Mouse (Mus musculus): ENCODE data around the gene Sytl1. TPM values are rescaled to one million over a fixed set of nuclear protein-coding genes. Genes with fewer than 3 reads are reported as not detected.

Sytl1 gene
- polyA plus RNA-seq, 1 experiment from 2014 or later = 0.80 TPM

DNA sequence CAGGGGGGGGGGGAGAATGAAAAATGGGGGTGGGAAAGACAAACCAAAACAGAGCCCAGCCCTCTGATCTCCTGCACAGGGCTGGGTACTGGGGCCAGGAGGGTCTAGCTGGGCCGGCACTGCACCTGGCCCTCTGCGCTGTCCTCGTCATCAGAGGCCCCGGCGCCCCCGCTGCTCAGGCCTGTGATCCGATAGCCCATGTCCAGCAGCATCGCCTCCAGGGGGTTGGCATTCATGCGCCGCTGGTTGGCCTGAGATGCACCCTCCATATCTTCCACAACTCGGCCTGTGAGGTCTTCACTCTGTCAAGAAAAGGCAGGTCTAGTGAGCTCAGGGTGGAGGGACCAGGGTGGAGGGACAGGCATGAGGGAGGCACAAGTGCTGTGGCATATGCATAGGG is 31.2 kb upstream of the Sytl1 start:
- Histone ChIP-seq H3K4me3 (replicated peaks) (no peak overlapping the region), H3K4me2 (no peak overlapping the region), H3K4me1 (peaks cover 39% of the 10 kb centered on the region), H3K27me3 (0 out of 2 replicates have a peak, but pooled peaks cover 3% of the 10 kb centered on the region), H3K27ac (peak overlapping the region; percentile 76; the same call in 1 of the 2 replicates), H3K9ac (no peak overlapping the region; the same call in 1 of the 2 replicates), H3K36me3 (replicated peaks) (peaks cover 33% of the 10 kb centered on the region), H3K9me3 (no peaks in the 10 kb centered on the region)
- WGBS = 28% methylated on average over 11 of the region's 11 CpGs
- no peak for ATAC-seq (ENCODE audit: low FRiP score)

DNA sequence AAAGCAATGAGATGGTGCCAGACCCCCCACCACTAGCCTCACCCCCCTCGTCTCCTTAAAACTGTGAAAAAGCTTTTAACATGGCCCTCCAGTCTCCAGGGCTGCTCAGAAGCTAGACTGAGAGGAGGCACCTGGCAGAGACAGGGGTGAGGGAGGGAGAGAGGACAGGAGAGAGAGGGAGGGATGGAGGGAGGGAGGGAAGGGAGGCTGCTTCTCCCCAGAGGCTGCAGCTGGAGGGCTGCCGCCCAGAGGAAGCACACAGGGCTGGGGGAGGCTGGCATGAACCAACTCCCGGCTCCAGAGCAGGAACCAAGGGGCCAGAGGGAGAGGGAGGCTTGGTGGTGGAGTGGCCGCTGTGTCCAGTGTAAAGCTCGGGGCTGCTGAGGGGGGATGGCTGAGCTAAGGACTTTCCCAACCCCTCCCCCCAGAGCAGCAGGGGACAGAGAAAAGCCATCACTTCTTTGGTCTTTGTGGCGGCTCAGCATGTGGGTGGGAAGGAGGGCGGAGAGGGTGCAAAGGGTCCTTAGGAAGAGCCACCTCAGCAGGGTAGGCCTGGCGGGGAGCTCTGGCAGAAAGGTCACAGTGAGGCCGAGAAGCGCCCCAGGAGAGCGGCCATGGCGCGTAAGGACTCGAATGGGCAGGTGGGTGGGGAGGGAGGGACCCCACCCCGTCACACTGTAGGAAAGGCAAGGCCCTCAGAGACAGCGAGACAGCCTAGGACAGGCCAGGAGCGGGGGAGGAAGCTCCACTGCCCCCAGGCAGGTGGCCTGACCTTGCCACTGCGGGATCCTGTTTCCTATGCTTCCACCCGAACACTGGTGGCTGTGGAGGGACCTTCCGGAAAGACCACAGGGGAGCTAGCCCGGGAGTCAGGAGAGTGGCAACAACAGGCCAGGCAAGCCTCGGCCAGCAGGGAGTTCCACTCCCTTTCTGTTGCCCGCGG is 30.3 kb upstream of the Sytl1 start:
- peak overlapping the region; percentile 11; the same call in 1 of the 2 replicates for H3K4me2 ChIP-seq
- peaks cover 32% of the 10 kb centered on the region for H3K4me1 ChIP-seq
- peak overlapping the region; percentile 76 for H3K27ac ChIP-seq
- 7% methylated on average over 24 of the region's 24 CpGs for WGBS
- H3K9me3 ChIP-seq = no peaks in the 10 kb centered on the region
- peak; percentile 74 for ATAC-seq (ENCODE audit: low FRiP score)
- H3K27me3 ChIP-seq = 0 out of 2 replicates have a peak, but pooled peaks cover 3% of the 10 kb centered on the region
- H3K4me3 ChIP-seq (replicated peaks) = no peak overlapping the region
- H3K36me3 ChIP-seq (replicated peaks) = peaks cover 33% of the 10 kb centered on the region
- H3K9ac ChIP-seq = peak overlapping the region; percentile 40; the same call in 1 of the 2 replicates

- Histone ChIP-seq H3K4me3 (replicated peaks) (no peak overlapping the region), H3K9me3 (no peaks in the 10 kb centered on the region), H3K27me3 (0 out of 2 replicates have a peak, but pooled peaks cover 3% of the 10 kb centered on the region), H3K9ac (no peak overlapping the region), H3K36me3 (replicated peaks) (peaks cover 33% of the 10 kb centered on the region), H3K4me2 (no peak overlapping the region), H3K4me1 (peaks cover 25% of the 10 kb centered on the region), H3K27ac (peak overlapping the region; percentile 76)
- no peak for ATAC-seq (ENCODE audit: low FRiP score)
- WGBS = 49% methylated on average over 4 of the region's 4 CpGs
These were observed 29.5 kb upstream of the Sytl1 start for GRCm38 (mm10) chr4:133292405-133292804.

DNA sequence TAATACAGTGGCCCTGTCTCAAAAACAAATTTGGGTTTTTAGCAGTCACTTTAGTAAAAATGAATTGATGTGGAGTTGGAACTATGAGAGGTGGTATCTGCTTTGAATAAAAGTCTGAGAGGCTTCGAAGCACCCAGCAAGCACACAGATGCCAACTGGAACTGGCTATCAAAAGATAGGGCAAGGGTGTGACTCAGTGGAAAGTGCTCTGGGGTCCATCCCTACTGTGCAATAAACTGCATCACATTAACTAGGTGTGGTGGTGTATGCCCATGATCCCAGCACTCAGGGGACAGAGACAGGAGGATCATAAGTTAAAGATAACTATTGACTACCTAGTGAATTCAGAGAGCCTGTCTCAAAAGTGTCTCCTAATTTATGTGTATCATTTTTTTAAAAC is 28.3 kb upstream of the Sytl1 start:
- Histone ChIP-seq H3K4me2 (no peak overlapping the region), H3K27ac (no peak overlapping the region), H3K4me3 (replicated peaks) (no peak overlapping the region), H3K9me3 (no peaks in the 10 kb centered on the region), H3K4me1 (peaks cover 23% of the 10 kb centered on the region), H3K27me3 (0 out of 2 replicates have a peak, but pooled peaks cover 3% of the 10 kb centered on the region), H3K36me3 (replicated peaks) (peaks cover 23% of the 10 kb centered on the region), H3K9ac (no peak overlapping the region)
- WGBS = 88% methylated on average over 1 of the region's 1 CpGs
- no peak for ATAC-seq (ENCODE audit: low FRiP score)

- ATAC-seq (ENCODE audit: low FRiP score) = no peak
- H3K9ac ChIP-seq = no peak overlapping the region
- H3K4me3 ChIP-seq (replicated peaks) = no peak overlapping the region
- H3K36me3 ChIP-seq (replicated peaks) = no peaks in the 10 kb centered on the region
- H3K27ac ChIP-seq = no peak overlapping the region
- WGBS = 80% methylated on average over 4 of the region's 4 CpGs
- peaks cover 17% of the 10 kb centered on the region for H3K4me1 ChIP-seq
- no peaks in the 10 kb centered on the region for H3K9me3 ChIP-seq
- H3K4me2 ChIP-seq = no peak overlapping the region
- H3K27me3 ChIP-seq = no peaks in the 10 kb centered on the region
These were observed 23.7 kb upstream of the Sytl1 start for GRCm38 (mm10) chr4:133286476-133287077.

- no peak for ATAC-seq (ENCODE audit: low FRiP score)
- WGBS = 87% methylated on average over 5 of the region's 5 CpGs
- H3K36me3 ChIP-seq (replicated peaks) = no peaks in the 10 kb centered on the region
- H3K9ac ChIP-seq = no peak overlapping the region
- H3K9me3 ChIP-seq = no peaks in the 10 kb centered on the region
- H3K4me3 ChIP-seq (replicated peaks) = no peak overlapping the region
- no peak overlapping the region for H3K4me2 ChIP-seq
- peaks cover 17% of the 10 kb centered on the region for H3K4me1 ChIP-seq
- H3K27ac ChIP-seq = no peak overlapping the region
- no peaks in the 10 kb centered on the region for H3K27me3 ChIP-seq
These were observed 23.0 kb upstream of the Sytl1 start for GRCm38 (mm10) chr4:133285950-133286349.

DNA sequence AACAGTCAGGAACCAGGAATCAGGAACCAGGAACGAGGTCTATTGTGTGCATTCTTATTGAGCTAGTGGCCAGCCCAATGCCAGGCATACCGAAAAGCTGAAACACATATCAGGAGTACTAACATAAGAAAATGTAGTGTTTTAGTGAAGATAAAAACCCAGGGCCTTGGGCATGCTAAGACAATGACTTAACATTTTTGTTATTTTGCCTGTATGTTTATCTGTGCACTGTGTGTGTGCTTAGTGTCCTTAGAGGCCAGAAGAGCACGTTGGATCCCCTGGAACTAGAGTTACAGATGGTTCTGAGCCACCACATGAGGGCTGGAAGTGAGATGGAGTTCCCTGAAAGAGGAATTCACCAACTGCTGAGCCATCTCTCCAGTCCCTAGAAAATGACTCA is 22.4 kb upstream of the Sytl1 start:
- Histone ChIP-seq H3K9me3 (no peaks in the 10 kb centered on the region), H3K36me3 (replicated peaks) (no peaks in the 10 kb centered on the region), H3K4me1 (peaks cover 17% of the 10 kb centered on the region), H3K4me3 (replicated peaks) (no peak overlapping the region), H3K4me2 (no peak overlapping the region), H3K27me3 (no peaks in the 10 kb centered on the region), H3K27ac (no peak overlapping the region), H3K9ac (no peak overlapping the region)
- WGBS = 70% methylated on average over 3 of the region's 3 CpGs
- ATAC-seq (ENCODE audit: low FRiP score) = no peak

- Histone ChIP-seq H3K4me2 (no peak overlapping the region; the same call in 1 of the 2 replicates), H3K27ac (peak overlapping the region; percentile 75), H3K4me3 (replicated peaks) (no peak overlapping the region), H3K4me1 (peaks cover 17% of the 10 kb centered on the region), H3K27me3 (no peaks in the 10 kb centered on the region), H3K36me3 (replicated peaks) (no peaks in the 10 kb centered on the region), H3K9me3 (no peaks in the 10 kb centered on the region), H3K9ac (peak overlapping the region; percentile 29; the same call in 1 of the 2 replicates)
- no peak for ATAC-seq (ENCODE audit: low FRiP score)
- WGBS = 33% methylated on average over 4 of the region's 4 CpGs
These were observed 19.7 kb upstream of the Sytl1 start for GRCm38 (mm10) chr4:133282656-133283055.

GRCm38 (mm10) chr4:133281951-133282481 is 19.1 kb upstream of the Sytl1 start:
- Histone ChIP-seq H3K9me3 (no peaks in the 10 kb centered on the region), H3K4me3 (replicated peaks) (no peak overlapping the region), H3K27me3 (no peaks in the 10 kb centered on the region), H3K36me3 (replicated peaks) (no peaks in the 10 kb centered on the region), H3K4me1 (peaks cover 18% of the 10 kb centered on the region), H3K4me2 (peak overlapping the region; percentile 10; the same call in 1 of the 2 replicates), H3K9ac (peak overlapping the region; percentile 29; the same call in 1 of the 2 replicates), H3K27ac (peak overlapping the region; percentile 75)
- 25% methylated on average over 5 of the region's 5 CpGs for WGBS
- ATAC-seq (ENCODE audit: low FRiP score) = no peak

DNA sequence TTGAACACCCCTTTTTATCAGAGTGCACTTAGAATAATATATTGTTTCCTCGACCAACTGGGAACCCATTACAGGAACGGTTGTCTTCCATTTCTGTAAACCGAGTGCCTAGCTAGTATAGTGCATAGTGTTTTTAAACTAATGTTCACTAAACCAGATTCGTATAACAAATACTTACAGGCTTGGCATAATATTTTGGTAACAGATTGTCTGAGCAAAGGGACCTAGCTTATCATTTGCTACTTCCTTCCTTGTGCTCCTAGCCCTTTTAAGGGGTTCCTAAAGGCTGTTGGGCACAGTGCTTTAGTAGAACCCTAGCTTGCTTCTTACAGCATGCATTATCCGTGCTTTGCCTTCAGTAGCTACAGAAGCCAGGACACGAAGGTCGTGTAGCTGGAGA is 18.6 kb upstream of the Sytl1 start:
- no peaks in the 10 kb centered on the region for H3K36me3 ChIP-seq (replicated peaks)
- H3K4me1 ChIP-seq = peaks cover 23% of the 10 kb centered on the region
- no peaks in the 10 kb centered on the region for H3K27me3 ChIP-seq
- ATAC-seq (ENCODE audit: low FRiP score) = no peak
- H3K4me2 ChIP-seq = no peak overlapping the region
- H3K4me3 ChIP-seq (replicated peaks) = no peak overlapping the region
- peak overlapping the region; percentile 75 for H3K27ac ChIP-seq
- H3K9me3 ChIP-seq = no peaks in the 10 kb centered on the region
- 0 out of 2 replicates have a peak overlapping the region, but pooled peaks have one; percentile 25 for H3K9ac ChIP-seq
- 55% methylated on average over 7 of the region's 7 CpGs for WGBS

- Histone ChIP-seq H3K9ac (peak overlapping the region; percentile 86; the same call in 1 of the 2 replicates), H3K4me2 (peak overlapping the region; percentile 76), H3K36me3 (replicated peaks) (peaks cover 10% of the 10 kb centered on the region; the same call in 1 of the 2 replicates), H3K4me1 (peaks cover 35% of the 10 kb centered on the region), H3K27ac (peak overlapping the region; percentile 90), H3K27me3 (no peaks in the 10 kb centered on the region), H3K4me3 (replicated peaks) (peak overlapping the region; percentile 84), H3K9me3 (no peaks in the 10 kb centered on the region)
- no peak for ATAC-seq (ENCODE audit: low FRiP score)
- WGBS = 89% methylated on average over 3 of the region's 3 CpGs
These were observed 15.6 kb upstream of the Sytl1 start for GRCm38 (mm10) chr4:133278482-133278881.

GRCm38 (mm10) chr4:133278067-133278466 is 15.2 kb upstream of the Sytl1 start:
- Histone ChIP-seq H3K36me3 (replicated peaks) (peaks cover 10% of the 10 kb centered on the region; the same call in 1 of the 2 replicates), H3K9me3 (no peaks in the 10 kb centered on the region), H3K27me3 (no peaks in the 10 kb centered on the region), H3K27ac (peak overlapping the region; percentile 90), H3K4me1 (peaks cover 33% of the 10 kb centered on the region), H3K4me3 (replicated peaks) (peak overlapping the region; percentile 84), H3K9ac (peak overlapping the region; percentile 86), H3K4me2 (peak overlapping the region; percentile 76)
- WGBS = 31% methylated on average over 6 of the region's 6 CpGs
- peak; percentile 25 for ATAC-seq (ENCODE audit: low FRiP score)

Data from forebrain, embryonic 12.5 days (tissue).